Mouse (Mus musculus): ENCODE measurements around the gene Dis3l2.

- TF ChIP-seq CTCF (IDR thresholded peaks at IDR 0.05; ENCODE audit: control insufficient read depth, insufficient read depth, low read length) (no peak), POLR2A (IDR thresholded peaks at IDR 0.05; ENCODE audit: borderline replicate concordance, control insufficient read depth, low read depth, low read length) (no peak)
These were observed 252.2 kb downstream of the Dis3l2 start for GRCm38 (mm10) chr1:86955801-86956200.

All from bone marrow, adult 2 months (tissue).